Mouse (Mus musculus): Measurements from ENCODE around the gene Peak1.

Gene Peak1

GRCm38 (mm10) chr9:56415935-56416607 is 1.8 kb downstream of the Peak1 start:
- DNase-seq (ENCODE audit: low spot score), result no peak

GRCm38 (mm10) chr9:56415393-56415792 is 2.5 kb downstream of the Peak1 start:
- DNase-seq (ENCODE audit: low spot score), result no peak

- DNase-seq (ENCODE audit: low spot score), result no peak
Observed at GRCm38 (mm10) chr9:56414322-56414721, 3.5 kb downstream of the Peak1 start.

DNA sequence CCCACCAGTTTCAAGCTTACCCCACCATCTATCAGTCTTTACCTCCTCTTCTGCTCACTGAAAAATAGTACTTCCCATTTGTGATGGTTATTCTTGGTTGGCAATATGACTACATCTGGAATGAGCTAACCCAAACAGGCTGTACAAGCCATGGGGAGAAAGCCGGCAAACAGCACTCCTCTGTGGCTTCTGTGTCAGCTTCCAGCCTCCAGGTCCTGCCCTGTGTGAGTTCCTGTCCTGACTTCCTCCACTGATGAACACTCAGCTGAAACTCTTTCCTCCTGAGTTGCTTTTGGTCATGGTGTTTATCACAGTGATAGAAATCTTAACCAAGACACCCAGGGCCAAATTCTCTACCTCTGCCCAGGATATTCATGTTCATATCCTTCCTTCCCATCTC is 5.2 kb downstream of the Peak1 start:
- DNase-seq (ENCODE audit: low spot score), result no peak

- no peak for DNase-seq (ENCODE audit: low spot score)
Observed at GRCm38 (mm10) chr9:56409928-56410327, 7.9 kb downstream of the Peak1 start.

GRCm38 (mm10) chr9:56404619-56405018 is 13.2 kb downstream of the Peak1 start:
- DNase-seq (ENCODE audit: low spot score), result no peak

DNA sequence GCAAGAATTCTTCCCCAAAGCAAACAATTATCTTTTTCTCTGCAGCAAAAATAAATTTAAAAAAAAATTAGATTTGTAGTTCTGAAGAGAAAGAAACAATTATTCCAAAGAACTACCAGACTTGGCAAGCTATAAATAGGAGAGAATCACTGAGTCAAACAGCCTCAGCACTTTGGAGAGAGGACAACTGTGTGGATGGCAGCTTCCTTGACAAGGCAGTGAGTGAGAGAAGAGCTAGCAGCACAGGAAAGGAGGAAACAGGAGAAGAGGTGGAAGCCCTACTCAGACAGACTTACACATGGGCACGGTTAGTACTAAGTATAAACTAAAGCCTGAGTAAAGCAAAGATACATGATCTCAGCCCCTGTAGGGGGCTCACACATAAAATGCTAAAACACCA is 21.6 kb downstream of the Peak1 start:
- DNase-seq (ENCODE audit: low spot score), result no peak

- no peak for DNase-seq (ENCODE audit: low spot score)
Observed at GRCm38 (mm10) chr9:56392857-56393256, 25.0 kb downstream of the Peak1 start.

DNA sequence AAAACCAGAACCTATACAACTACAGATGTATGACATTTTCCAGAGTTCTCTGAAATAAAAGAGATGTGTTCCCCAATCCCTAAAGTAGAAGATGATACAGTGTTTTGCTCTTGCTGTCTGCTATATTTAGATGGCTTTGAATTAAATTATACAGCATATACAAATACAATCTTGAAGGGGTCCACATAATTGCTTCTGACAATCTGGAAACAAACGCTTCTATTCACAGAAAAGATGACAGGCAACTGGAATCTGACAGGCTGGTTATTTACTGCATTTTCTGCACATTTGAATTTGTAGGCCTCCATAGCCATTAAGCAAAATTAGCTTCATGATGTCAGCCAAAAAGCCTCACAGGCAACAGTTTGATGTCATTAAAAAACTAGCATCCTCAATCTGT is 35.1 kb downstream of the Peak1 start:
- DNase-seq (ENCODE audit: low spot score), result no peak

GRCm38 (mm10) chr9:56374401-56374800 is 43.5 kb downstream of the Peak1 start:
- no peak for DNase-seq (ENCODE audit: low spot score)

GRCm38 (mm10) chr9:56370710-56371109 is 47.2 kb downstream of the Peak1 start:
- no peak for DNase-seq (ENCODE audit: low spot score)

- DNase-seq (ENCODE audit: low spot score), result no peak
Observed at GRCm38 (mm10) chr9:56368814-56369213, 49.1 kb downstream of the Peak1 start.

DNA sequence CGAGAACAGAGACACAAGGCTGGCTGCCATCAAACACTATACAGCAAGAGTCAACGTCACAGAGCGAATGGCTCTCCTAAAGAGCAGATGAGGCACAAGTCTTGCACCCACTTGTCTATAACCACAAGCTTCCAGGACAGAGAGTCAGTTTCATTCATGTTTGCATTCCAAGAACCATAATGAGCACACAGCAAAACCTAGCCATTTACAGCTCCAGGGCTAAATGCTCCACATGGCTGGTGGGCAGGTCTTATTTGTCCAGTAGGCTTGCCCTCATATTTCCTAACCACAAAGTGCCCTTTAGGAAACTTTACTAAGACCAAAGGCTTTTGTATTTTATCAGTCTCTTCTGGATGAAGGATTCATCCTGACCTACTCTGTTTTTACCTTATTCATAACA is 54.6 kb downstream of the Peak1 start:
- no peak for DNase-seq (ENCODE audit: low spot score)

DNA sequence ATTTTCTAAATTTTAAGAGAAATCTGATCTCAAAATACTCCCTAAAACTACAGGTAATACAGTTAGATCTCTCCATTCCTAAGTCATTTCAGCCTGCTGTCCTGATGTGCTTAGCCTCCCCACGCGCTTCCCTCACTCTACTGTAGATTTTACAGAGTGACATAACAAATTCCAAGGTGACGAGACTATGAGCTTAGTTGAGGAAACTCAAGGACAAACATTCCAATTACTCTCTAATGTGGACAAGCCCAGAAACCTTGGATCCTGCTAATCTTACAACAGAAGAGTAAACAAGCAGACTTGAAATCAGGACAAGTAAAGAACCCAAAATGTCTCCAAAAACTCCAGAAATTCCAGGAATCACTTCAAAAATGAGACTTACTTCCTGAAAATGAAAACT is 58.6 kb downstream of the Peak1 start:
- DNase-seq (ENCODE audit: low spot score), result no peak

- no peak for DNase-seq (ENCODE audit: low spot score)
Observed at GRCm38 (mm10) chr9:56355186-56355585, 62.7 kb downstream of the Peak1 start.

GRCm38 (mm10) chr9:56346321-56346720 is 71.5 kb downstream of the Peak1 start:
- no peak for DNase-seq (ENCODE audit: low spot score)

- no peak for DNase-seq (ENCODE audit: low spot score)
Observed at GRCm38 (mm10) chr9:56339426-56340195, 78.3 kb downstream of the Peak1 start.

- no peak for DNase-seq (ENCODE audit: low spot score)
Observed at GRCm38 (mm10) chr9:56334363-56334762, 83.5 kb downstream of the Peak1 start.

- no peak for DNase-seq (ENCODE audit: low spot score)
Observed at GRCm38 (mm10) chr9:56332774-56333173, 85.1 kb downstream of the Peak1 start.

GRCm38 (mm10) chr9:56326511-56327005 is 91.3 kb downstream of the Peak1 start:
- DNase-seq (ENCODE audit: low spot score), result no peak

- DNase-seq (ENCODE audit: low spot score), result no peak
Observed at GRCm38 (mm10) chr9:56325725-56326124, 92.1 kb downstream of the Peak1 start.

GRCm38 (mm10) chr9:56324576-56325355 is 93.1 kb downstream of the Peak1 start:
- DNase-seq (ENCODE audit: low spot score), result no peak

GRCm38 (mm10) chr9:56321291-56321690 is 96.6 kb downstream of the Peak1 start:
- DNase-seq (ENCODE audit: low spot score), result no peak
